ENCODE assay signal across 15 mouse cellular contexts in genomic region chr13:98651228-98651977, GRCm38 (mm10). TPM values are rescaled to one million over a fixed set of nuclear protein-coding genes. Genes with fewer than 3 reads are reported as not detected.
DNase-seq lines count a peak whose midpoint lies in the region; ATAC-seq and TF ChIP-seq lines count a peak whose summit lies in the region.
"Had no signal": no experiment of that assay in that cellular context is flagged by ENCODE, and none has a peak within 500 bp of the region (broad histone marks: within the 10 kb centered on the region; RNA-seq: fewer than 3 reads in every experiment).

No protein-coding gene starts in this region.

- WGBS in heart, postnatal 0 days = 58% methylated on average over 17 of the region's 17 CpGs
- WGBS in kidney, embryonic 15.5 days = 34% methylated on average over 17 of the region's 17 CpGs
- 80% methylated on average over 17 of the region's 17 CpGs for WGBS in forebrain, embryonic 12.5 days

- H3K9me3 ChIP-seq in heart, postnatal 0 days (replicated peaks; ENCODE audit: control insufficient read depth, low read length) = no peaks in the 10 kb centered on the region
- H3K9me3 ChIP-seq in kidney, embryonic 15.5 days (replicated peaks) = no peaks in the 10 kb centered on the region
- 0 out of 2 replicates have a peak, but pooled peaks cover 3% of the 10 kb centered on the region for H3K9me3 ChIP-seq in forebrain, embryonic 12.5 days
- H3K9me3 ChIP-seq: embryonic facial prominence, embryonic 12.5 days; heart, embryonic 13.5 days; midbrain, embryonic 13.5 days had no signal

- no peak overlapping the region for H3K4me2 ChIP-seq in heart, postnatal 0 days (ENCODE audit: low read depth, low read length)
- peak overlapping the region; percentile 12; the same call in 1 of the 2 replicates for H3K4me2 ChIP-seq in kidney, embryonic 15.5 days
- H3K4me2 ChIP-seq in forebrain, embryonic 12.5 days = no peak overlapping the region
- H3K4me2 ChIP-seq: embryonic facial prominence, embryonic 12.5 days; heart, embryonic 13.5 days; midbrain, embryonic 13.5 days had no signal

- intact Hi-C loops in left cerebral cortex, postnatal 4 days (cut with DNase I) = no loop called here

- peak; percentile 73 for DNase-seq in kidney, adult 11 months
- DNase-seq in kidney, adult 18-20 months = no peak
- peak; percentile 39 for DNase-seq in heart, postnatal 0 days (ENCODE audit: low spot score)
- DNase-seq in skeletal muscle tissue, adult 2 months (ENCODE audit: low read depth, low spot score) = peak; percentile 39
- no peak for DNase-seq in thymus, postnatal 0 days (ENCODE audit: low spot score)
- no peak for DNase-seq in left cerebral cortex, postnatal 4 days
- DNase-seq: cerebellum, postnatal 14 days had no signal

- no peak for TF ChIP-seq CTCF in heart, postnatal 0 days (IDR thresholded peaks at IDR 0.05; ENCODE audit: low read depth)

- H3K27me3 ChIP-seq in heart, postnatal 0 days (ENCODE audit: control insufficient read depth, insufficient read depth, low read length) = no peaks in the 10 kb centered on the region
- no peaks in the 10 kb centered on the region for H3K27me3 ChIP-seq in kidney, embryonic 15.5 days
- H3K27me3 ChIP-seq in forebrain, embryonic 12.5 days = no peaks in the 10 kb centered on the region
- H3K27me3 ChIP-seq: embryonic facial prominence, embryonic 12.5 days; heart, embryonic 13.5 days; midbrain, embryonic 13.5 days had no signal

- no peak overlapping the region for H3K27ac ChIP-seq in heart, postnatal 0 days (ENCODE audit: low read depth)
- peak overlapping the region; percentile 47 for H3K27ac ChIP-seq in kidney, embryonic 15.5 days
- no peak overlapping the region for H3K27ac ChIP-seq in forebrain, embryonic 12.5 days
- H3K27ac ChIP-seq: embryonic facial prominence, embryonic 12.5 days; heart, embryonic 13.5 days; liver, embryonic 14.5 days; midbrain, embryonic 13.5 days had no signal

- no peak overlapping the region for H3K4me3 ChIP-seq in heart, postnatal 0 days (ENCODE audit: low read depth, low read length)
- H3K4me3 ChIP-seq in kidney, embryonic 15.5 days (replicated peaks) = no peak overlapping the region
- no peak overlapping the region for H3K4me3 ChIP-seq in forebrain, embryonic 12.5 days (replicated peaks)
- H3K4me3 ChIP-seq: embryonic facial prominence, embryonic 12.5 days; heart, embryonic 13.5 days; midbrain, embryonic 13.5 days had no signal

- no peak overlapping the region for H3K9ac ChIP-seq in heart, postnatal 0 days (replicated peaks; ENCODE audit: low read depth, low read length)
- no peak overlapping the region for H3K9ac ChIP-seq in kidney, embryonic 15.5 days
- no peak overlapping the region for H3K9ac ChIP-seq in forebrain, embryonic 12.5 days
- H3K9ac ChIP-seq: embryonic facial prominence, embryonic 12.5 days; heart, embryonic 13.5 days; liver, embryonic 14.5 days; midbrain, embryonic 13.5 days had no signal

- no peaks in the 10 kb centered on the region for H3K36me3 ChIP-seq in heart, postnatal 0 days (replicated peaks; ENCODE audit: control insufficient read depth, insufficient read depth, low read length)
- H3K36me3 ChIP-seq in kidney, embryonic 15.5 days = no peaks in the 10 kb centered on the region
- H3K36me3 ChIP-seq in forebrain, embryonic 12.5 days (replicated peaks) = no peaks in the 10 kb centered on the region
- H3K36me3 ChIP-seq: embryonic facial prominence, embryonic 12.5 days; heart, embryonic 13.5 days; midbrain, embryonic 13.5 days had no signal

- no peak for TF ChIP-seq EP300 in heart, postnatal 0 days (IDR thresholded peaks at IDR 0.05; ENCODE audit: low read depth)

- peak; percentile 43 for ATAC-seq in heart, postnatal 0 days (ENCODE audit: insufficient read depth, low read depth)
- ATAC-seq in kidney, embryonic 15.5 days (replicated peaks; ENCODE audit: low FRiP score) = peak; percentile 59
- no peak for ATAC-seq in forebrain, embryonic 12.5 days (ENCODE audit: low FRiP score)
- ATAC-seq: midbrain, embryonic 13.5 days had no signal

- H3K4me1 ChIP-seq in heart, postnatal 0 days (ENCODE audit: control insufficient read depth, insufficient read depth) = peaks cover 5% of the 10 kb centered on the region
- peaks cover 41% of the 10 kb centered on the region for H3K4me1 ChIP-seq in kidney, embryonic 15.5 days
- H3K4me1 ChIP-seq in forebrain, embryonic 12.5 days = no peaks in the 10 kb centered on the region
- H3K4me1 ChIP-seq: midbrain, embryonic 13.5 days had no signal

RNA-seq across cellular contexts. Expression of gene Tmem174, which starts 14.2 kb away (rescaled TPM):
- total RNA-seq in heart, postnatal 0 days (2014; rRNA removed; ENCODE audit: low replicate concordance) = not detected in 2 replicates
- not detected in 2 replicates for polyA plus RNA-seq in heart, postnatal 0 days (2015; fragmentation: Nextera tagmentation; extraction: Ambion mirVana)
- polyA plus RNA-seq in kidney, embryonic 15.5 days (2015; fragmentation: Nextera tagmentation; extraction: Ambion mirVana) = 21.1 and 22.4 TPM in 2 replicates
- not detected in 2 replicates for polyA plus RNA-seq in thymus, postnatal 0 days (2015; fragmentation: Nextera tagmentation; extraction: Ambion mirVana)
- not detected for total RNA-seq in left cerebral cortex, postnatal 4 days (2021)
- not detected in 2 replicates for polyA plus RNA-seq in forebrain, embryonic 12.5 days (2016; fragmentation: Nextera tagmentation; extraction: Ambion mirVana)
- polyA plus RNA-seq: embryonic facial prominence, embryonic 12.5 days; heart, embryonic 13.5 days; liver, embryonic 14.5 days; midbrain, embryonic 13.5 days; neural tube, embryonic 14.5 days; testis, adult 2 months had no signal

RNA-seq across cellular contexts. Expression of gene Tmem171, which starts 43.2 kb away (rescaled TPM):
- total RNA-seq in heart, postnatal 0 days (2014; rRNA removed; ENCODE audit: low replicate concordance) = 3.8 and 5.4 TPM in 2 replicates
- 3.6 and 3.8 TPM in 2 replicates for polyA plus RNA-seq in heart, postnatal 0 days (2015; fragmentation: Nextera tagmentation; extraction: Ambion mirVana)
- polyA plus RNA-seq in kidney, embryonic 15.5 days (2015; fragmentation: Nextera tagmentation; extraction: Ambion mirVana) = 6.5 and 8.0 TPM in 2 replicates
- 0.39 and 0.40 TPM in 2 replicates for polyA plus RNA-seq in thymus, postnatal 0 days (2015; fragmentation: Nextera tagmentation; extraction: Ambion mirVana)
- total RNA-seq in left cerebral cortex, postnatal 4 days (2021) = under 1 TPM; 0.30 to 0.34 TPM
- polyA plus RNA-seq in forebrain, embryonic 12.5 days (2016; fragmentation: Nextera tagmentation; extraction: Ambion mirVana) = not detected in 2 replicates
- polyA plus RNA-seq: embryonic facial prominence, embryonic 12.5 days; midbrain, embryonic 13.5 days; neural tube, embryonic 14.5 days had no signal

Comparison
In these comparisons a context has a peak if more than half of its experiments do, and no peak if none do; other contexts are left out.
1. DNase-seq: peak in kidney, adult 11 months (single experiment), heart, postnatal 0 days (single experiment) and skeletal muscle tissue, adult 2 months (single experiment); none in kidney, adult 18-20 months (single experiment), thymus, postnatal 0 days (single experiment) and left cerebral cortex, postnatal 4 days (single experiment).
2. RNA of gene Tmem174, which starts 14.2 kb away (polyA plus RNA-seq): 21.1 to 22.4 TPM in kidney, embryonic 15.5 days; not detected in heart, postnatal 0 days, not detected in thymus, postnatal 0 days and not detected in forebrain, embryonic 12.5 days; every median in the first group is over 10 times any median in the second.